Mouse (Mus musculus): Measurements from ENCODE around the gene Myh14.

DNA sequence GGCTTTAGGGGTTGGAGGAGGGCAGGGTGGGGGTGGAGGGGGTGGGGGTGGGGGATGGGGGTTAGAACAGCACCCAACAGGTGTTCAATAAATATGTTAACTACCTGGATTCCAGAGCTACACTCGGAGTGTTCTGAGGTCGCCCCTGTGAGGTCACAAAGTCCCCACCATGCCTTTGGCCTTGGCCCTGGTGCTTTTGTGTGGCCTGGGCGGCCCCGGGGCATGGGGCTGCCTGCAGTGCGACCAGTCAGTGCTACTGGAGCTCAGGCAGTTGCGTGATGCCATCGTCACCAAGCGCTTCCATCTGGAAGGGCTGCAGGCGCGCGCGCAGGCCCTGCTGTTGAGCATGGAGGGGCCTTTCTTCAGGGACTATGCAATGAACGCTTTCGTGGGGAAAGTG is 37.9 kb upstream of the Myh14 start, which contains the start of gene Izumo2:
- TF ChIP-seq CTCF (IDR thresholded peaks at IDR 0.05; ENCODE audit: extremely low read depth, insufficient read depth, low read length) = no peak
- TF ChIP-seq POLR2A (IDR thresholded peaks at IDR 0.05; ENCODE audit: extremely low read depth, insufficient read depth, low read length) = no peak

Measured in cortical plate, adult 2 months (tissue).